Mouse (Mus musculus): ENCODE results near the gene Tex14.

DNA sequence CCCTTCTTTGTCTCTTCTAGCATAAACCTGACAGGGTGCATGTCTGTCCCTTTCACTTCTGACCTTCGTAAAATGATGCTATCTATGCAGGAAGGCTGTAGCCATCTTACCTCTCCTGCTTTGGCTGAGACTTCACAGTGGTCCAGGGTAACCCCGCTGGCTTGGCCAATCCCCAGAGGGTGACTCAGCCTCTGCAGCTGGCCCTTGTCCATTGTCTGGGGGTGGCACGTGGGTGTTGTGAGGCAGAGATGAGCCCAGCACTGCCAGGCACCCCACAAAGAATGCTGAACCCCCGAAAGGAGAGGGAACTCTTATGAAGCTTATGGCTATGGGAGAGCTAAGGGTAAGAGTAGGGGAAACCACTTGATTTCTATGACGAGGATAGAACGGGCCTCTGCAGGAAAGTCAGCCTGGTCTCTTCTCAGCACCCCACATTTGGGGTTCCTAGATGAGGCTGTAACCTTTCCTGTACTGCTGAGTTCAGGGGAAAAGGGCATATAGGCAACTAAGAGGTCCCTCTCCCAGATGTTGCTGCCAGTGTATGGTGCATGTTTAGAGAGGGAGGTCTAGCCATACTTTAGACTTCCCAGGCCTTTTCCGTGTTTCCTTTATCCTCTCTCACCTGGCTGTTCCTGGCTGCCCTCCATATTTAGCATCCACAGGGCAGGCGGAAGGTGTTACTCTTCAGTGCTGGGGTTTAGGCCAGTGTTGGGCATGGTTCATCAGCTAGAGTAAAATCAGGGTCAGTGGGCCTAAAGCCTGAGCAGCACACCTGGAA, 177.3 kb downstream of the Tex14 start:
- TF ChIP-seq CTCF (IDR thresholded peaks at IDR 0.05; ENCODE audit: control insufficient read depth, insufficient read depth, insufficient read length), result no peak
- no peak for TF ChIP-seq USF1 (IDR thresholded peaks at IDR 0.05; ENCODE audit: low read depth)
- TF ChIP-seq FOSL1 (IDR thresholded peaks at IDR 0.05; ENCODE audit: insufficient read depth, low read length, poor library complexity, severe bottlenecking), result no peak
- TF ChIP-seq MAX (IDR thresholded peaks at IDR 0.05), result peak; percentile 21
- TF ChIP-seq CEBPB (IDR thresholded peaks at IDR 0.05; ENCODE audit: low read depth), result no peak
- peak; percentile 57 for TF ChIP-seq MYOD1 (IDR thresholded peaks at IDR 0.05; ENCODE audit: control insufficient read depth, insufficient read length, low read depth)

All from C2C12 (cell line).